Mouse (Mus musculus) hindbrain, embryonic 13.5 days (tissue): ENCODE results near the gene Csrnp3. TPM values are rescaled to one million over a fixed set of nuclear protein-coding genes. Genes with fewer than 3 reads are reported as not detected.

ENCODE experiments used
- ATAC-seq: fragments of 200-750 bp; cut with Nextera tagmentation; 2 replicates; pipeline ENCODE4 v1.8.0; 2017; ENCODE audit warnings: moderate TSS enrichment; ENCODE audit not compliant: low FRiP score
- H3K27ac ChIP-seq: fragments of 300-500 bp; sonication (generic); 2 replicates; pipeline ENCODE4 v1.5.1; 2015; ENCODE audit warnings: inconsistent platforms, mild to moderate bottlenecking, moderate library complexity
- H3K27me3 ChIP-seq: fragments of 300-500 bp; sonication (generic); 2 replicates; pipeline ENCODE4 v1.6.1; 2015; ENCODE audit warnings: mild to moderate bottlenecking, inconsistent platforms
- H3K36me3 ChIP-seq: fragments of 300-500 bp; sonication (generic); 2 replicates; pipeline ENCODE4 v1.6.1; 2015; ENCODE audit warnings: mild to moderate bottlenecking, inconsistent platforms
- H3K4me1 ChIP-seq: fragments of 300-500 bp; sonication (generic); replicated peaks from 2 replicates; pipeline ENCODE4 v1.6.1; 2015; ENCODE audit warnings: inconsistent platforms
- H3K4me2 ChIP-seq: fragments of 300-500 bp; sonication (generic); 2 replicates; pipeline ENCODE4 v1.6.1; 2015; ENCODE audit warnings: inconsistent platforms, mild to moderate bottlenecking, moderate library complexity
- H3K4me3 ChIP-seq: fragments of 300-500 bp; sonication (generic); 2 replicates; pipeline ENCODE4 v1.5.1; 2015; ENCODE audit warnings: mild to moderate bottlenecking, inconsistent platforms
- H3K9ac ChIP-seq: fragments of 300-500 bp; sonication (generic); 2 replicates; pipeline ENCODE4 v1.6.1; 2015; ENCODE audit warnings: mild to moderate bottlenecking, inconsistent platforms
- H3K9me3 ChIP-seq: fragments of 300-500 bp; sonication (generic); 2 replicates; pipeline ENCODE4 v1.6.1; 2016; ENCODE audit warnings: inconsistent platforms
- WGBS: fragments of 180-500 bp; shearing (Covaris S2); methylation state at CpG from one replicate; pipeline ENCODE4 v1.1.7; 2015; 5-methylcytosine and 5-hydroxymethylcytosine counted together
- polyA plus RNA-seq: library from polyadenylated mRNA; unstranded; fragments of >200 nt; fragmentation: Nextera tagmentation; extraction: Ambion mirVana; gene quantifications from 2 replicates; pipeline ENCODE4 v1.2.1, GENCODE M21; 2015

The Csrnp3 gene
- polyA plus RNA-seq, 1 experiment from 2014 or later, result 58.0 TPM

DNA sequence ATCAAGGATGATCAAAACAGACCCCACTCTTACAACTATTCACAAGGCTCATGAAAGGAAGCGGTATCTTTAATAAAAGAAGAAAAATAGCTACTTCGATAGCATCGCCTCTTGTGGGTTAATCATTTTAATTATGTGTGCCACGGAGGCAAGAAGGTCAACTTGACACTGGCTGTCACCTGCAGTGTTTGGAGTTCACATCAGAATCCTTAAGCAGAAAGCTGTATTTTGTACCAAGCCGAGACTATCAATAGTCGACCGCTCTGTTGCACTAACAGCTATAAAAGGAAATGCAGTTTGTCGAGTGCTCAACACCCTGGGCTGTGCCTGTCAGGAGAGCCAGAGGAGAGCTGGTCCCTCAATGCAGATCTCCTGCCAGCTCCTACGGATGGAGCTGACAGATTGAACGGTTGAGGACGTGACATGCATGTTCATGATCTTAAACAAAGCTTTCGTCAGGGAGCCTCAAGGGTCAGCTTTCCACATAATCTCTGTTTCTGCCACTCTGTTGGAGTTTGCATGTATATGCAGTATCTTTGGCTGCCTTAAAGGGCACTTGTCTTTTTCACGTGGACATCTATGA lies 149.4 kb downstream of the Csrnp3 start:
- H3K9ac ChIP-seq, result no peak overlapping the region
- ATAC-seq, result peak; percentile 89
- H3K4me1 ChIP-seq, result peaks cover 57% of the 10 kb centered on the region
- 12% methylated on average over 13 of the region's 13 CpGs for WGBS
- H3K27me3 ChIP-seq, result no peaks in the 10 kb centered on the region
- no peaks in the 10 kb centered on the region for H3K9me3 ChIP-seq
- no peaks in the 10 kb centered on the region for H3K36me3 ChIP-seq
- no peak overlapping the region for H3K4me3 ChIP-seq
- peak overlapping the region; percentile 20 for H3K4me2 ChIP-seq
- peak overlapping the region; percentile 88 for H3K27ac ChIP-seq

DNA sequence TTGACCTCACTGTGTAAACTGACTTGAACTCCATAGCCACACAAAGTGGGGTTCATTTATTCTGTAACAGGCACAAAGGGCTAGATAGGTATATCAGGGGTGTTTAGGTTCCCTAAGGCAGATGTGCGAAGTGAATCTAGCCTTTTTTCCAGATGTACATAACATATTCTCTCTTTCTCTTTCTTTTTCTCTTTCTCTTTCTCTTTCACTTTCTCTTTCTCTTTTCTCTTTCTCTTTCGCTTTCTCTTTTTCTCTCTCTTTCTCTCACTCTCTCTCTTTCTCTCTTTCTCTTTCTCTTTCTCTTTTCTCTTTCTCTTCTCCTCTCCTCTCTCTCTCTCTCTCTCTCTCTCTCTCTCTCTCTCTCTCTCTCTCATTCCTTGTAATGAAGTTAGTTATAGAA lies 153.2 kb downstream of the Csrnp3 start:
- ATAC-seq, result no peak
- Histone ChIP-seq H3K27ac (no peak overlapping the region), H3K9ac (no peak overlapping the region), H3K36me3 (peaks cover 16% of the 10 kb centered on the region), H3K4me3 (no peak overlapping the region), H3K4me2 (no peak overlapping the region), H3K4me1 (peaks cover 40% of the 10 kb centered on the region), H3K27me3 (no peaks in the 10 kb centered on the region), H3K9me3 (no peaks in the 10 kb centered on the region)
- 92% methylated on average over 2 of the region's 2 CpGs for WGBS

DNA sequence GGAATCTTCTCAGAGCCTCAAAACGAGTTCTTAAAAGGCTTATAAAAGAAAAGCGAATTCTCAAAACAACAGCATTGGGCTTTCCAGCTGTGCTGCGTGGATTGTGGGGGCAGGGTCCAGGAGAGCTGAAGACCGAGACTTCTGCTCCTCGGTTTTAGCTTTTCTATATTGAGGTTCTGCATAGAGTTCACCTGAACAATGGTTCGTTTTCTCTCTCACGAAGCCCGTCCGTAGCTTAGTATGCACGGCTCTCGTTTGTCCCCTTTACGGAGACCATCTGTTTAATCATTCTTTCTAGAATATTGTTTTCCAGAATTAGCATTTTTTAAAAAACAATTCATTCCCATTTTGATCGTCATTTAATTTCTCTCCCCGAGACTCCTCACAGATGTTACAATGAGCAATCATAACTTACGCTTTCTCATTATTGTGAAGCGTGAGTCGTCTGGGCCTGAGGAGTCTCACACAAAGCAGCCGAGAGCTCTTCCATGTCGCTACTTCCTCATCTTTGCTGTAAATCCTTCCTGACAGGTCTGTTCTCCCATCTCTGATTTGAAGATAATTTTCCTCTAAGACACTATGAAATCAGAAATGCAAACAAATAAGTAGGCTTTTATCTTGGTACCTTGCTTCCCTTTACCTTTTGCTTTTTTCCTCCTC lies 163.6 kb downstream of the Csrnp3 start:
- no peak overlapping the region for H3K9ac ChIP-seq
- no peak overlapping the region for H3K4me2 ChIP-seq
- 0 out of 2 replicates have a peak, but pooled peaks cover 4% of the 10 kb centered on the region for H3K4me1 ChIP-seq
- H3K9me3 ChIP-seq, result no peaks in the 10 kb centered on the region
- 61% methylated on average over 19 of the region's 19 CpGs for WGBS
- peak; percentile 66; the same call in 1 of the 2 replicates for ATAC-seq
- no peaks in the 10 kb centered on the region for H3K27me3 ChIP-seq
- H3K36me3 ChIP-seq, result peaks cover 17% of the 10 kb centered on the region
- no peak overlapping the region for H3K4me3 ChIP-seq
- peak overlapping the region; percentile 68 for H3K27ac ChIP-seq

DNA sequence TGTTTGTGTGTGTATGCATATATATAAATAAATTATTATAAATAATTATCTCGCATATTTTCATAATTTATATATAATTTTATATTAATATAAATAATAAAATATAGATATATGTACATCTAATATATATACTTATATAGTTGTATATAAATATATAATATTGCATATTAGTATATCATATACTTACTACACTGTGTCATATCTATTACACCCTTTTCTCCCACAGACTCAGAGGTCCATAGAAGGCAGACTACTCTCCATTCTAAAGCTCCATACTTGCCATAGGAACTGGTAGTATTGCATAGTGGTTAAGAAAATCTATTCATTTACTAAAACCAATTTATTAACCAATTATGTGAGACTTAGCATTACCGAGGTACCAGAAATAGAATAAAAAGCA lies 164.1 kb downstream of the Csrnp3 start:
- no peak overlapping the region for H3K4me3 ChIP-seq
- H3K36me3 ChIP-seq, result peaks cover 12% of the 10 kb centered on the region
- H3K9ac ChIP-seq, result no peak overlapping the region
- no peak for ATAC-seq
- no peak overlapping the region for H3K27ac ChIP-seq
- H3K9me3 ChIP-seq, result no peaks in the 10 kb centered on the region
- no peak overlapping the region for H3K4me2 ChIP-seq
- WGBS, result 89% methylated on average over 2 of the region's 2 CpGs
- 0 out of 2 replicates have a peak, but pooled peaks cover 4% of the 10 kb centered on the region for H3K4me1 ChIP-seq
- H3K27me3 ChIP-seq, result no peaks in the 10 kb centered on the region

DNA sequence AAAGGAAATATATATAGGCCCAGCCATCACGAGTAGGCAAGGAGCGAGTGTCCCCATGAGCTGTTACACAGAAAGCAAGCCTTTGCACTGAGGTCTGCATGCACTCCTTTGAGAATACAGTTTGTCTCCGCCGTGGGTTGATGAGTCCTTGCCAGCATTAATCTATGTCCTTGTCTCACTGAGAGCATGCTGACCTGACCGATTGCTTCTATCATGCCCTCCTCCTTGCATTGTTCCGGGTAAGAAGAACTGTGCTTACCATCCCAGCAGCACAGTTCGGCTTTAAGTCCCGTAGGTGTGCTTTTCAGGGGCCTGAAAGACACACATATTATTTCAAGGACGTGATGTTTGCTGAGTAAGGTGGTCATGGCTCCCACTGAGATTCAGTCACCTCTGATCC lies 173.1 kb downstream of the Csrnp3 start:
- 0 out of 2 replicates have a peak overlapping the region, but pooled peaks have one; percentile 2 for H3K9ac ChIP-seq
- no peaks in the 10 kb centered on the region for H3K9me3 ChIP-seq
- H3K27me3 ChIP-seq, result no peaks in the 10 kb centered on the region
- H3K4me3 ChIP-seq, result no peak overlapping the region
- 63% methylated on average over 9 of the region's 9 CpGs for WGBS
- H3K27ac ChIP-seq, result peak overlapping the region; percentile 75
- ATAC-seq, result no peak
- peaks cover 9% of the 10 kb centered on the region for H3K4me1 ChIP-seq
- H3K4me2 ChIP-seq, result no peak overlapping the region
- H3K36me3 ChIP-seq, result peaks cover 43% of the 10 kb centered on the region

DNA sequence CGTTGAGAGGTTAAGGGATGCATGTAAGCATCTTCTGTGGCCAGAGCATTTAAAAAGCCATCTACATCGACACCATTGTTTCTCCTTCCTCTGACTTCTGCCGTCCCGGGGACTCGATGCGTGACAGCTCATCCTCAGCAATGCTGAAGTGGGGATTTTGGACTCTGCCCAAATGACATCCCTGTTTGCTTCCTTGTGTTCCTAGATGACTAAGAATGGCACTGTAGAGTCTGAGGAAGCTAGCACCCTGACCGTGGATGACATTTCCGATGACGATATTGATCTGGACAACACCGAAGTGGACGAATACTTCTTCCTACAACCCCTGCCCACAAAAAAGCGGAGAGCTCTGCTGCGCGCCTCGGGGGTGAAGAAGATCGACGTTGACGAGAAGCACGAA lies 173.7 kb downstream of the Csrnp3 start:
- Histone ChIP-seq H3K9ac (0 out of 2 replicates have a peak overlapping the region, but pooled peaks have one; percentile 2), H3K4me1 (peaks cover 9% of the 10 kb centered on the region), H3K4me2 (no peak overlapping the region), H3K27ac (peak overlapping the region; percentile 75), H3K27me3 (no peaks in the 10 kb centered on the region), H3K4me3 (no peak overlapping the region), H3K9me3 (no peaks in the 10 kb centered on the region), H3K36me3 (peaks cover 43% of the 10 kb centered on the region)
- WGBS, result 91% methylated on average over 19 of the region's 19 CpGs
- ATAC-seq, result no peak

DNA sequence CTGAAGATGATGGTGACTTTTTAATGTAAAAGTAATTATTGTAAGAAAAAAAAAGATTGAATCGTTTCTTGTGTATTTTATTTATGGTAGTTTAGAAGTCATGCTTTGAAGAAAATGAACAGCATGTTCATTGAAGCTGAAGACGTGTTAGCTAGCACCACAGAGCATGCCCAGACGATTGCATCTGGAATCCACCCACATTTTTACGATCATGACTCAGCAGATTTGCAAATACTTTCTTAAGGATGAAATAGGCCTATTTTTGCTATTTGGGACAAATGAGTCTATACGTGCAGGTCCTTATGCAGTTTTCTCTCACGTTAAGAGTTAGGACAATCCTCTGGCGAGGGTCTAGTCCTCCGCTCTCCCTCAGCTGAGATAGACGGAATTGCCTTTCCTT lies 177.9 kb downstream of the Csrnp3 start:
- peaks cover 23% of the 10 kb centered on the region for H3K4me1 ChIP-seq
- WGBS, result 92% methylated on average over 9 of the region's 9 CpGs
- ATAC-seq, result no peak
- H3K27ac ChIP-seq, result no peak overlapping the region
- H3K9ac ChIP-seq, result no peak overlapping the region
- H3K36me3 ChIP-seq, result peaks cover 58% of the 10 kb centered on the region
- no peaks in the 10 kb centered on the region for H3K27me3 ChIP-seq
- H3K4me2 ChIP-seq, result no peak overlapping the region
- no peaks in the 10 kb centered on the region for H3K9me3 ChIP-seq
- no peak overlapping the region for H3K4me3 ChIP-seq

DNA sequence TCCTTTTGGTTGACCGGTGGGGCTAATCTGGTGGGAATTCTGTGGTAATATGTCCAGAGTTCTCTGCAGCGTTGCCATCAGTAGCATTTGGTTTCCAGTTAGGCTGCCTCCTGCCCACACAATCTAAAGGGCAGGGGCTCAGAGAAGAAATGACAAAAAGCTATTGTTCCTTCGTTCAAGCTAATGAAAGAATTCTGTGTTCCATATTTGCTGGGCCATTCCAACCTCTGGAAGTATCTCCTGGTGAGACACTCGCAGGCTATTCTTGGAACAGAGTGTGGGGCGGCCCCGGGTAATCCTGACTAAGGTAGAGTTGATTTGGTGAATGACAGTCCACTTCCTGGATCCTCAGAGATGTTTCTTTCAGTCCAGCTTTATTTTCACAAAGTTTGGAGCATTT lies 179.3 kb downstream of the Csrnp3 start:
- Histone ChIP-seq H3K4me2 (no peak overlapping the region), H3K4me3 (no peak overlapping the region), H3K27ac (no peak overlapping the region), H3K9ac (no peak overlapping the region), H3K9me3 (no peaks in the 10 kb centered on the region), H3K27me3 (no peaks in the 10 kb centered on the region), H3K4me1 (peaks cover 27% of the 10 kb centered on the region), H3K36me3 (peaks cover 50% of the 10 kb centered on the region)
- 57% methylated on average over 6 of the region's 6 CpGs for WGBS
- ATAC-seq, result no peak

DNA sequence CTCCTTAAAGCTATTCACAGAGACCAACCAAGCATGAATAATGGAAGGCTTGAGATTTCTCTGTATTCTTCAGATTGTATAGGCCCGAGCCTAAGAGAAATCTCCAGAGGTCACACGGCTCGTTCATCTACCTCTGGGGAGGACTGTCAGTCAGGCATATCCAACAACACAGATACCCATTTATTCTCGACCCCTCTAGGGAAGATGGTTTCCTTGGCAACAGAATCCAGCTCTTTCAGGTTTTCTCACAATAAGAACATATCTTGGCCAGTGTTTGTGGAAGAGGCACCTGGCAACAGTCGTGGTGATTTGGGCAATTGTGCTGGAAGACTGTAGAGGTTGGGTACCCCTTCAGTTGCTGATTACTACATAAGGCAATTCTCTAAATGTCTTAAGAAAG lies 183.2 kb downstream of the Csrnp3 start:
- ATAC-seq, result peak; percentile 87
- no peaks in the 10 kb centered on the region for H3K27me3 ChIP-seq
- H3K9me3 ChIP-seq, result no peaks in the 10 kb centered on the region
- H3K4me3 ChIP-seq, result no peak overlapping the region
- H3K4me1 ChIP-seq, result peaks cover 29% of the 10 kb centered on the region
- H3K27ac ChIP-seq, result peak overlapping the region; percentile 66
- H3K36me3 ChIP-seq, result peaks cover 15% of the 10 kb centered on the region
- 5% methylated on average over 5 of the region's 5 CpGs for WGBS
- no peak overlapping the region for H3K4me2 ChIP-seq
- no peak overlapping the region for H3K9ac ChIP-seq

DNA sequence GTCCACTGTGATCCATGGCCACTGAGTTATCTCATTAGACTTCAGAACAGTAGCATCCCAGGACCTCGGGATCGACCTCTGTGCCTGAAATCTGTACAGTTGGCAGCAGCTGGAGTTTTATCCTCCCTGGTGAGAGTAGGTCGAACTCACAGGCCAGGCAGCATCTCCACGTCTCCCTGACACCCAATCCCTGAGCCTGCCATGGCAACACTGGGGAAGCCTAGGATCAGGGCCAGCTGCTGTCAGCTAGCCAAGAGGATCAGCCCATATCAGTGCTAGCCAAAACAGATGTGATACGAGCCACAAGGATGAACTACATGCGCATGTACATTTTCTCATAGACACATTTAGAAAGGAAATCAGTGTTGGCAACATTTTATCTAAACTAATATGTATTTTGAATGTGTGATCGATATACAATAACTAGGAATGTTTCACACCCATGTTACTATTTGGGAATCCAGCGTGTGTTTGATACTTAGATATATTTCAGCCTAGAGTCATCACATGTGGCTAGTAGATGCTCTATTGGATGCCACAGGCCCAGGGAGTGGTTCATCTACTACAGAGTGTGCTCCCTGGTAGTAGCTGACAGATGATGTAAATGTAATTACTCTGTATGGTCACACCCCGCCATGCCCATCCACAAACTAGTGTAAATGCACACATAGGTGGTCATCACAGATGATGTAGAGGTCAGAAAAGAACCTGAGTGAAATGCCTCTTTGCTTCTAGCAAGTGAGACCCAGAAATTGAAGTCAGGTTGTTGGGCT lies 189.5 kb downstream of the Csrnp3 start:
- Histone ChIP-seq H3K4me1 (peaks cover 13% of the 10 kb centered on the region), H3K36me3 (no peaks in the 10 kb centered on the region; the same call in 1 of the 2 replicates), H3K4me3 (no peak overlapping the region), H3K27me3 (no peaks in the 10 kb centered on the region), H3K4me2 (no peak overlapping the region), H3K9me3 (no peaks in the 10 kb centered on the region), H3K9ac (no peak overlapping the region), H3K27ac (peak overlapping the region; percentile 52)
- 60% methylated on average over 9 of the region's 9 CpGs for WGBS
- peak; percentile 75 for ATAC-seq

DNA sequence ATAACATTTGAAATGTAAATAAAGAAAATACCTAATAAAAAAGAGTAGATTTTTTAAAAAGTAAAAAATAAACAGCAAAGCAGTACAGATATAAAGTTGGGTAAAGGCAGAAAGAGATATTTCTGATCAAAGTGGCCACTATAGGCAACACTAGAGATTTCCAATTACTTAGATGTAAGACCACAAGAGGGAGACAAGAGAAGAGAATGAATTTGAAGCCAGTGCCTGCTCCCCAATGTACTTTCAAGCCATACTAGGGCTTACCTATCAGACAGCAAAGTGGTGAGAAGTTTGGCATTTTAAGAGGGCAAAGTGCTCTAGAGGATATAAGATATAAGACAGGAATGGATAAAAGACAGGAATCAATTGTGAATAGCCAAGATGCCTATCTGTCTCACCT lies 195.0 kb downstream of the Csrnp3 start:
- ATAC-seq, result no peak
- no peaks in the 10 kb centered on the region for H3K9me3 ChIP-seq
- H3K36me3 ChIP-seq, result no peaks in the 10 kb centered on the region
- peaks cover 28% of the 10 kb centered on the region for H3K4me1 ChIP-seq
- H3K27me3 ChIP-seq, result no peaks in the 10 kb centered on the region
- H3K27ac ChIP-seq, result 0 out of 2 replicates have a peak overlapping the region, but pooled peaks have one; percentile 77
- H3K4me2 ChIP-seq, result no peak overlapping the region
- H3K9ac ChIP-seq, result no peak overlapping the region
- no peak overlapping the region for H3K4me3 ChIP-seq

DNA sequence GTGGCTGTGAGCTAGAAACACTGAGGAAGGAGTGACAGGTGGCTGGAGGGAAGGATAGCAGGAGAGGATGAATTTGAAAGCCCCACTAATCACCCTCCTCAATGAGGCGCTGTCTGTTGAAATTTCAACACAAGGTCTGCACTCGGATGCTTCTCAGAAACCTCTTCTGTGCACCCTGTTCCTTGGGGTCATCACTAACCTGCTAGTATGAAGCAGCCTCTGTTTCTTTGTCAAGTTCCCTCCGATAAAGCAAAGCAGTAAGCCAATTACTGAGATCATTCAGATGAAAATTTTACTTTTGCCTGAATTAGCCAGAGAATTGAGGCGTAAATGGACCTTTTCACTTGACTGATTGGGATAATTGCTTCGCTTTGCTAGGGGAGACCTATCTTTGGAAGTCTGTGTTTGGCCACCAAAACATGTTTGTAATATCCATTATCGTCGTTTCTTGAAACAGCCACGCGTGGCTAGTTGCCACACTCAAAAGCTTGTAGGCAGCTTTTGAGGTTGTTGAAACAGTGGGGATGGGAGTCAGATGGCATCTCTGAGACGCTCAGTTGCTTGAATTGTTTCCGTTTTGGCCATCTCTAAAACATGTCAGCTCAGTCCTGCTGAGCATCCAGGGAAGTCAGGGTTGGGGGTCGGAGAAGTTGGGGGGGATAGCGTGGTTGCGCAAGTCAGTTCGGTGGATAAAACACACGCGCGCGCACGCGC lies 195.8 kb downstream of the Csrnp3 start:
- H3K27ac ChIP-seq, result peak overlapping the region; percentile 77

More for the DNA sequence above, 195.8 kb downstream of the Csrnp3 start:
- Histone ChIP-seq H3K36me3 (no peaks in the 10 kb centered on the region), H3K4me1 (peaks cover 28% of the 10 kb centered on the region), H3K9ac (no peak overlapping the region), H3K4me3 (no peak overlapping the region), H3K4me2 (0 out of 2 replicates have a peak overlapping the region, but pooled peaks have one; percentile 2), H3K9me3 (no peaks in the 10 kb centered on the region), H3K27me3 (no peaks in the 10 kb centered on the region)
- ATAC-seq, result peak; percentile 25; the same call in 1 of the 2 replicates
- WGBS, result 68% methylated on average over 21 of the region's 21 CpGs
